Mouse (Mus musculus) bone marrow macrophage, adult 2 months (primary cell): Measurements from ENCODE around the gene Chrdl1. TPM values are rescaled to one million over a fixed set of nuclear protein-coding genes. Genes with fewer than 3 reads are reported as not detected.

Experiments used
- H3K27ac ChIP-seq: 2 replicates; pipeline ENCODE4 v1.5.1; 2012; ENCODE audit warnings: low read depth, low read length; ENCODE audit not compliant: insufficient read depth
- H3K4me1 ChIP-seq: 2 replicates; pipeline ENCODE4 v1.6.1; 2012; ENCODE audit warnings: low read length; ENCODE audit not compliant: control insufficient read depth, insufficient read depth
- H3K4me3 ChIP-seq: 2 replicates; pipeline ENCODE4 v1.5.1; 2012; ENCODE audit warnings: mild to moderate bottlenecking, low read length, moderate library complexity; ENCODE audit not compliant: insufficient read depth
- CTCF ChIP-seq: IDR thresholded peaks from 2 replicates; pipeline ENCODE4 v1.5.1; 2012; ENCODE audit warnings: low read depth, mild to moderate bottlenecking, low read length, moderate library complexity
- POLR2A ChIP-seq: IDR thresholded peaks from 2 replicates; pipeline ENCODE4 v1.6.1; 2012; ENCODE audit warnings: mild to moderate bottlenecking, low read depth, low read length, borderline replicate concordance
- polyA plus RNA-seq: library from polyadenylated mRNA; stranded (reverse); fragments of >200 nt; gene quantifications from 2 replicates; pipeline ENCODE4 v1.2.4, GENCODE M21; 2012; ENCODE audit not compliant: missing spikeins, insufficient read depth, insufficient read length

Gene Chrdl1
- 0.31 TPM in 1 of 2 replicates, not detected in the other for polyA plus RNA-seq

GRCm38 (mm10) chrX:143393791-143394369 lies at the start of gene Chrdl1:
Gene Chrdl1 (minus strand): TSS chrX:143394262.
- H3K4me3 ChIP-seq: no peak within 1 kb of the TSS
- H3K4me1 ChIP-seq: no peaks in the 10 kb centered on the region
- H3K27ac ChIP-seq: no peak within 1 kb of the TSS
- no peak for TF ChIP-seq CTCF
- no peak for TF ChIP-seq POLR2A

DNA sequence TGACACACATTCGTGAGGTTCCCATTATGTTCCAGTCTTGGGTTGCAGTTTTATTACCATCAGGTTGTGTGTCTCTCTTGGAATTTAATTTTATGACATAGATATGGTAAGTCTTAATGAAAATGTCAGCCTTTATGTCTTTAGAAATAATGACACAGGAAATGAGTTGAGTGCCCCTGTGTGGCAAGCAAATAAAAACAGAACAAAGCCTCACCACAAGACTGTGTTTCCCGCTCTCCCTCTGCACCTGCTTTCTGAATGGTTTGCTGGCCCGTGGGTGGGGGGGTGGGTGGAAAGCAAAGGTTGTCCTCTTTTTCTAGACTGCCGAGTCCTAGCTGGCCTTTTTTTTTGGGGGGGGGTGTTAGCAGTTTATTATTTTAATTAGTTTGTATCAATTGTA lies 48.6 kb upstream of the Chrdl1 start:
- Histone ChIP-seq H3K27ac (no peak overlapping the region), H3K4me1 (no peaks in the 10 kb centered on the region), H3K4me3 (no peak overlapping the region)
- TF ChIP-seq CTCF (no peak), POLR2A (no peak)

DNA sequence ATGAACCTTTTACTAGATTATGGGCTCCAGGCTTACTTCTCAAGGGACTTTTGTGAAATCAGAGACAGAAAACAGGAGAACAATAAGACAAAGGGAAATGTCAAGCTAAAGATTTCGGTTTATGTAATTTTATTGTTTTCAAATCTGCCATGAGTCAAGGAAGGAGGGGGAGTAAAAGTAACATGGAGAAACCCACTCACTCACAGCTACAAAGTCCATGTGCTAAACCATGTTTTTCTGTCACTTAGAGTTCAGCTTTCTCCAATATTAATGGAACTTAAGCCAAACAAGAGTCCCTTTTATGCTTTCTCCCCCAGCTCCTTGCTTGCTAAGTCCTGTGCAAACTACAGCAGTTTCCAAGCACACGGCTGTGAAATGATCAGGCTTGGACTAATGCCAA lies 10.5 kb upstream of the Chrdl1 start:
- no peaks in the 10 kb centered on the region for H3K4me1 ChIP-seq
- no peak overlapping the region for H3K4me3 ChIP-seq
- H3K27ac ChIP-seq: no peak overlapping the region
- no peak for TF ChIP-seq POLR2A
- TF ChIP-seq CTCF: no peak

- H3K27ac ChIP-seq: no peak overlapping the region
- peaks cover 2% of the 10 kb centered on the region; the same call in 1 of the 2 replicates for H3K4me1 ChIP-seq
- no peak for TF ChIP-seq POLR2A
- TF ChIP-seq CTCF: no peak
- no peak overlapping the region for H3K4me3 ChIP-seq
Observed at GRCm38 (mm10) chrX:143366256-143366959, 27.7 kb downstream of the Chrdl1 start.

DNA sequence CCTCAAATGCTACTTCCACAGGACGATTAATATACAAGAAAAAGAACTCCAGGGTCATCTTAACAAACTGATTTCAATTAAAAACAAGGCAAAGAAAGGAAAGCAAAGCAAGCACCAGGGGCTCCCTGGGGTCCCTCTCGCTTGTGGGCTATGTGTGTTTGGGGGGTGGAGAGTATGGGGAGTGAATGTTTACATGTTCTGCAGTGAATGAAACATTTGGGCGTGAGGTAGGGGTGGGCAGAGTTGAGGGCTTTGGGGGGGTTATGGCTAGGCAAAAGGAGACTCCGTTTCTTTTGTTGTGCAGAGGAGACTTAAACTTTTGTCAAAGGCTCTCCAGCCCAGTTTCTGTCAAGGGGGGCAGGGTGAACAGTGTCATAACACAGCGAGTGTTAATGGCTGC lies 46.8 kb downstream of the Chrdl1 start:
- no peak overlapping the region for H3K4me3 ChIP-seq
- TF ChIP-seq POLR2A (no peak), CTCF (no peak)

GRCm38 (mm10) chrX:143346739-143347138 lies 47.3 kb downstream of the Chrdl1 start:
- TF ChIP-seq CTCF (no peak), POLR2A (no peak)
- Histone ChIP-seq H3K4me1 (0 out of 2 replicates have a peak, but pooled peaks cover 2% of the 10 kb centered on the region), H3K4me3 (no peak overlapping the region), H3K27ac (no peak overlapping the region)

More for the DNA sequence above, 46.8 kb downstream of the Chrdl1 start:
- Histone ChIP-seq H3K4me1 (peaks cover 3% of the 10 kb centered on the region; the same call in 1 of the 2 replicates), H3K27ac (no peak overlapping the region)

- Histone ChIP-seq H3K4me1 (0 out of 2 replicates have a peak, but pooled peaks cover 2% of the 10 kb centered on the region), H3K27ac (no peak overlapping the region), H3K4me3 (no peak overlapping the region)
- TF ChIP-seq POLR2A: no peak
- TF ChIP-seq CTCF: no peak
Observed at GRCm38 (mm10) chrX:143344509-143345495, 49.3 kb downstream of the Chrdl1 start.

DNA sequence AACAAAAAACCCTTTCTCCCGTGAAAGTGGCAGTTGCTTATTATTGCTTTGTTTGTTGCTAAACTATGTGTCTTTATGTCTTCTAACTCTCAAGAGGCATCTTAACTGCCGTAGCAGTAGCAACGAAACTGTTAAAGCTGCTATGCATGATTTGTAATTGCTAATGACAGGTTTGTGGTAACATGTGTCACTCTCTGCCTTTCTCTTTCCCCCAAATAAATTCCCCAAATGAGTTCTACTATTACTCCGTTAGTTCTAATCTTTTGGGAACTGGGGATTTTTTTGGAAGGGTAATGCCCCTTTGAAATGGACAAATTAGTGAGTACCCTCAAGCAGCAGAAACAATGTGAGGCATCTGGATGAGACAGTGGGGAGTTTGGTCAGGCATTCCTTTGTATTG lies 55.9 kb downstream of the Chrdl1 start:
- Histone ChIP-seq H3K4me1 (no peaks in the 10 kb centered on the region), H3K4me3 (no peak overlapping the region), H3K27ac (no peak overlapping the region)
- TF ChIP-seq CTCF (no peak), POLR2A (no peak)

DNA sequence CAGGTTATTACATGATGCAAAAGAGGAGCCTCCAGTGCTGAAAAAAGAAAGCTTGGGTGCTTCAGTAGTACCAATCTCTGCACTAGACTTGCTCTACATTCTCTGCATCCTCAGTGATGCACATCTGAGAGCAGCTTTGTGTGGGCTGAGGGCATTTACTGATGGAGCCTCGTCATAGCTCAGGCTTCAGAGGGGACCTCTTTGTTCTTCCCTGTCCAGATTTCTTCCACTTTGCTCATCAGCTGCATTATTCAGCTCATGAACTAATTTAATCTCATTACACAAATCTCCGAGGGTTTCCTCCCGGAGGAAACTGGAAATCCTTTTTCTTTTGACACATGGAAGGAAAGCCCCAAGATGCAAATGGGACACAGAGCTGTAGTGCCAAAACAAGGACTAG lies 56.5 kb downstream of the Chrdl1 start:
- H3K4me1 ChIP-seq: no peaks in the 10 kb centered on the region
- no peak for TF ChIP-seq POLR2A
- TF ChIP-seq CTCF: no peak
- no peak overlapping the region for H3K4me3 ChIP-seq

More for the DNA sequence above, 56.5 kb downstream of the Chrdl1 start:
- no peak overlapping the region for H3K27ac ChIP-seq
